Mouse (Mus musculus) kidney, postnatal 36 days (tissue): ENCODE data around the gene Dtymk.
"Not testable (repeated sequence)": the region's sequence is repeated elsewhere in the genome, so short reads cannot be mapped to it uniquely, and the experiment has no call there.

Experiments
- DNase-seq, 2 experiments: peaks; one replicate each; pipeline ENCODE4 v3.0.0; 2021 to 2022; ENCODE audit warnings: mixed read lengths in 2 of 2

Dtymk gene

GRCm38 (mm10) chr1:93801741-93802238 is at the start of gene Dtymk:
Gene Dtymk, minus strand, starts transcription at chr1:93801934.
- DNase-seq = peak; percentile 95 to 97

GRCm38 (mm10) chr1:93845766-93846366 is 44.1 kb upstream of the Dtymk start:
- DNase-seq = not testable (repeated sequence)

DNA sequence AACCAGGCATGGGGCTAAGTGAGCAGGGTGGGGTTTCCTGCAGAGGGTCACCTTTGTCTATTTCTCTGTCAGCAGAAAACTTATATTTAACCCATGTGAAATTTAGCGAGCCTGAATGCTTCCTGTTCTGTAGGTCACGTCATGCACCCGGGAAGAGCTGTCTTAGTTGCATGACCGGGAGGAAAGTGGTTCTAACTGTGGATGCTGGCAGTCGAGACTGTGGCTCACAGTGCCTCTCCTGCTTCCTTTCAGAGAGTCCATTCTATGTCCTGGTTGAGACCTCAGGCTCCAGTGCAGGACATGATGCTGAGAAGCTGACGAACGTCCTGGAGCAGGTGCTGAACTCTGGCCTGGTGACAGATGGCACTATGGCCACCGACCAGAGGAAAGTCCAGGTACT is 36.8 kb upstream of the Dtymk start:
- DNase-seq = not testable (repeated sequence)

DNA sequence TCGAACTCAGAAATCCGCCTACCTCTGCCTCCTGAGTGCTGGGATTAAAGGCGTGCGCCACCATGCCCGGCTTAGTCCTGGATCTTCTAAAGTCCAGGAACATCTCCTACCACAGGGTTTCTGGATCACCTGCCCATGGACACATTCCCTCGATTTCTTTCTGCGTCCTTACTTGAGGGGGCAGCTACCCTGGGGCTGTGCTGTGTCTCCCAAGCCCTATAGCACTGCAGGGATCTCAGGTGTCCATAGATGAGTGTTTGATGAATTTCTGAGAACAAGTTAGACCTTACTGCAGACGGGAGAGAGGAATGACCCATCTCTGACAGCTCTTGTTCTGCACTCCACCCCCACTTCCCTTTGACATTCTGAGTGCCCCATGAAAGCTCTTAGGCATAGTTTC is 35.6 kb upstream of the Dtymk start:
- no peak for DNase-seq

DNA sequence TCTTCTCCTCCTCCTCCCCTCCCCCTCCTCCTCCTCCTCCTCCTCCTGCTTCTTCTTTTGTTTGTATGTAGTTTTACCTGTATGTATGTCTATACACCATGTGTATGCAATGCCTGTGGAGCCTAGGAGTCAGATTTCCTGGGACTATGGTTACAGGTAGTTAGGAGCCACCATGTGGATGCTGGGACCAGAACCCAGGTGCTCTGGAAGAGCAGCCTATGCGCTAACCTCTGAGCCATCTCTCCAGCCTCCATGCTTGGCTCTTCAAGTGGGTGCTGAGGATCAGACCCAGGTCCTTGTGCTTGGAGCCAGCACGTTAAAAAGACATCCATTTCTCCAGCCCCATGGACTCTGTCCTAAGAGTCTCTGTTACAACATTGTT is 34.8 kb upstream of the Dtymk start:
- DNase-seq = no peak

GRCm38 (mm10) chr1:93835876-93836531 is 34.3 kb upstream of the Dtymk start:
- DNase-seq = no peak

DNA sequence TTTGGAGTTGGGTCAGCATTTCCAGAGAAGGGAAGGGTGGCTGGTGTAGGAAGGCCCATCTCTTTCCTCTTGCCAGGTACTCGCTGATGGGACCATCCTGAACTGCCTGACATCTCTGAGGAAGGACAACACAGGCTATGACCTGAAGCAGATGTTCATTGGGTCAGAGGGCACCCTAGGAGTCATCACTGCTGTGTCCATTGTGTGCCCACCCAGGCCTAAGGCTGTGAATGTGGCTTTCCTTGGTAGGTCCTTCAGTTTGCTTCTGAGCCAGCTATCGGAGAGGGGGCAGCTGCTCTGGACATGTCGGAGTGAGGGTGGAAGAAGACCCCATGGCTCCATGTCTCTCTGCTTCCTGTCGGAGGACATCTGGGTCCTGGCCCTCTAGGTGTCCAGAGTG is 33.5 kb upstream of the Dtymk start:
- DNase-seq = no peak

- DNase-seq = no peak
Observed at GRCm38 (mm10) chr1:93834671-93835150, 33.0 kb upstream of the Dtymk start.

GRCm38 (mm10) chr1:93832754-93833360 is 31.1 kb upstream of the Dtymk start:
- DNase-seq = not testable (repeated sequence)

GRCm38 (mm10) chr1:93826540-93826835 is 24.8 kb upstream of the Dtymk start:
- DNase-seq = no peak

- DNase-seq = peak in 1 of 2 experiments; percentile 8
Observed at GRCm38 (mm10) chr1:93825771-93826539, 24.2 kb upstream of the Dtymk start.

GRCm38 (mm10) chr1:93825105-93825674 is 23.5 kb upstream of the Dtymk start:
- DNase-seq = peak; percentile 96 to 97

GRCm38 (mm10) chr1:93824609-93825008 is 22.9 kb upstream of the Dtymk start, which contains the start of gene D2hgdh:
Gene D2hgdh, plus strand, starts transcription at chr1:93824909.
- DNase-seq = no peak

GRCm38 (mm10) chr1:93823796-93824495 is 22.2 kb upstream of the Dtymk start:
- no peak for DNase-seq

GRCm38 (mm10) chr1:93818722-93819121 is 17.0 kb upstream of the Dtymk start:
- DNase-seq = peak; percentile 25

DNA sequence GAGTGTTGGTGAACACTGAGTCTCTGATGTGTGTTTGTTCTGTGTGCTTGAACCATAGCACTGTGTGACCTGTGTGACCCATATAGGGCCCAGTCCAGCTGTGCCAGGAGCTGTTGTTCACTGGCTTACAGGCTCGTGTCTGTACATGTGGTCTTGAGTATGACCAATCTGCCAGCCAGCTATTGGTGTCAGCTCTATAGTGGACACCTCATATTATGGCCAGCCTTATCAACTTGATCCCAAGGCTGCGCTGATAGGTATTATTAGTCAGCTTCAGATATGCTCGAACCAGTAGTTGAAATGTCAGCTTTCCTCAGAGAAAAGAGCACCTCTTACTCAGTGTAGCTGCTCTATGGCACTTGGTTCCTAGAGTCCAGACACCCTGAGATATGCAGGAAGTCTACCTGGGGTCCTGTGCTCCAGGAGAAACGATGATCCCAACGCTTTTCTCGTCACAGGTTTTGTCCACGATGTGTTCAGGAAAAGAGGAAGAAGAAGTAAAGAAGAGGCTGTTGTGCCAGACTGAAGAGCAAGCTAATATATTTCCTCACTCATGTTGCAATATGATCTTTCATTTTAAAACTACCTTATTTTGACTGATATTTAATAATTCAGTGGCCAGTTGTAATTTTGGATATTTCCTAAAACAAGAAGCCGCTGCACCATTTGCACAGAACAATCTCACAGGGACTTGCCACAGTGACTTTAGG is 16.2 kb upstream of the Dtymk start:
- no peak for DNase-seq

GRCm38 (mm10) chr1:93811495-93812039 is 9.8 kb upstream of the Dtymk start:
- DNase-seq = no peak

DNA sequence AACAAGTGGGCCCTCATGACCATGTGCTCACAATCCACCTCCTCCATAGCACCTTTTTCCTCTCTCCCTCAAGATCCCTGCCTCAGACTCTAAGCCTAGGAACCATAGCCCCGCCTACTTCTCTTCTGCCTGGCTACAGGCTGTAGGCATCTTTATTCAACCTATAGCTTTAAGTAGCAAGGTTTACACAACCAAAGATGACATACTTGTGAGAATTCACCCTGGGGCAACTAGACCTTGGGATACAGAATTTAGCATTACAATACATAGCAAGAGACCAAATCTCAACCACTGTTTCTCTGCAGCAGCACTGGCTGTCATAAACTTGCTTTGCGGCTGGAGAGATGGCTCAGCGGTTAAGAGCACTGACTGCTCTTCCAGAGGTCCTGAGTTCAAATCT is 8.3 kb upstream of the Dtymk start:
- no peak for DNase-seq

- no peak for DNase-seq
Observed at GRCm38 (mm10) chr1:93808871-93809270, 7.1 kb upstream of the Dtymk start.

DNA sequence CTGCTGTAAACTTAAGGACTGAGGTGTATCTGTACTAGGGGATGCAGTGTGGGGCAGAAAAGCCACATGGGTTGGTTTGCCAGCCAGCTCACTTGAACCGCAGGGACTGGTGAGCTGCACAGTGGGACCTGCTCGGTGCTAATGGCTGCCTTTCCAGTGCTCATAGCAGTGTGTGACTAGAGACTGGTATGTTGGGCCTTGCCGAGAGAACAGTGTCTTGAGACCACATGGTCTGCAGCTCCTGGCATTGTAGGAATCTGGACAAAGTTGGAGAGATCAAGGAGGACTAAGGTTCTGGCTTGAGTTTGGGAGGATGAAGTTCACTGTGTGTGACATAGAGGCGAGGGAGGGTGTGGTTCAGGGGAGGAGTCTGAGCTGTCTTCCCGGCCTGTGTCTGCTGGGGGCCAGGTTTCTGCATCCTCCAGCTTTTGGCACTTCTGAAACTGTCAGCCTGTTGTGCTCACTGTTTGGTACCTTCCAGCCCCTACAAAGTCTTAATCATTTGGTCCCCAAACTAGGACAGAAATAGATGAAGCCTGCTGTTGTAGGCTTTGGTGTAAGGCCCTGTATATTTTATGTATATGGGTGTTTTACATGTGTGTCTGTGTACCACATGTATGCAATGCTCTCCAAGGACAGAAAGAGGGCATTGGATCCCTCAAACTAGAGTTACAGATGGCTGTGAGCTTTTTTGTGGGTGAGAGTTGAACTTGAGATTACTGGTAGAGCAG is 3.7 kb upstream of the Dtymk start:
- DNase-seq = peak in 1 of 2 experiments; percentile 10

DNA sequence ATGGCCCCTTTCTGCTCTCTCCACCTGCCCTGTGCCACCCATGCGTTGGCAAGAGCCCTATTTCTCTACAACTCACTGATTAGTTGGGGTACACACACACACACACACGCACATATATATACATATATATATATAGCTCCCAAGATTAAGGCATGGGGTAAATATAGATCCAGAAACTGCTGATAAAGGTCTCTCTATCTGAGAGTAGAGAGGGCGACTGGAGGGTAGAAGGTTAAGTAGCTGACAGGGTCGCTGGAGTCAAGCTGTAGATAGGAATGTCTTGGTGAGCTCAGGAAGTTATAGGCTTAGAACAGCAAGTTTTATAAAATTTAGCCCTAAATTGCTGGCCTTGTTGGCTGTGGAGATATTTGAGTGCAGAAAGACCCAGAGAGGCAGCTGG is 3.1 kb upstream of the Dtymk start:
- no peak for DNase-seq
